Mouse (Mus musculus) urinary bladder, adult 18-20 months (tissue): ENCODE measurements around the gene Pemt.

Experiments used
- DNase-seq, 2 experiments: peaks; one replicate each; pipeline ENCODE4 v3.0.0; 2022; ENCODE audit warnings: low spot score in 2 of 2, mixed read lengths in 2 of 2

Pemt gene

DNA sequence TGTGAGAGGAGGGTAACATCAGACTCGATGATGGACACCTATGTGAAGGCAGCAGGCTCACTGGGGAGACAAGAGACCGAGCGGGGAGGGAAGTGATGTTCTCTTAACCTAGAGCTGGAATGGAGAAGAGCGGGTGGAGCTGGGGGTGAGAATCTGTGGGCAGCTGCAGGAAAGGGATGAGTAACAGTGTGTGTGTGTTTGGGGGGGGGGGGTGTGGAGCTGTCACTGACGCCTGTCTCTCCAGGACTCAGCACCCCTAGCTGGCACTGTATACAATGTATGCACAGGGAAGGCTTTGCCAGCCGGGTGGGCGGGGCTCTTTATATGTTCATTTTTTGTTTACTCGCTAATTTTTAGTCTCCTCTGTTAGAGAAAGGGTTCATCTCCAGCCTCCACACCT, 42.5 kb downstream of the Pemt start:
- no peak for DNase-seq

DNA sequence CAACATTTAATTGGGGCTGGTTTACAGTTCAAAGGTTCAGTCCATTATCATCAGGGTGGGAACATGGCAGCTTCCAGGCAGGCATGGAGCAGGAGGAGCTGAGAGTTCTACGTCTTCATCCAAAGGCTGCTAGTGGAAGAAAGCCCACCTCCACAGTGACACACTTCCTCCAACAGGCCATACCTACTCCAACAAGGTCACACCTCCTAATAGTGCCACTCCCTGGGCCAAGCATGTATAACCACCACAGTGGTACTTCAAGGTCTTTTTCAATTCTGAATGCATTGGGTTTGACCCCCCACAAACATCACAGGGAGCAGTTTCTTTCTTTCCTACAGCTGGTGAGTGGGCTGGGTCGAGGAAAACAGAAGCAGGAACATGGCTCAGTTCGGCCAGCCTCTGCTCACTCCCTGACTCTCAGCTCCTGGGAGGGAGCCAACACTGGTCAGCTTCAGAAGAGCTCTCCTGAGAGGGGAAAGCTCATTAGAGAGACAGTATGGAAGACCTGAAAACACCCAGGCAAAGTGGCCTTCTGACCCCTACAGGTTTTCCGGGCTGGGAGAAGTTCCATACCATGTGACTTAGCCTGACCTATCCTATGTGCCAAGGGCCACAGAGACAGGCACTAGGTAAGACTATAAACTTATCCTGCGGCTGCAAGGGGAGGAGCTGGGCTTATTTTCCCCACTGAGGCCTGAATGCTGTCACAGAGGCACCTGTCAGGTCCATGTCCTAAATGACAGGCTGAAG, 44.9 kb downstream of the Pemt start:
- no peak for DNase-seq

- no peak for DNase-seq
These were observed 52.0 kb downstream of the Pemt start for GRCm38 (mm10) chr11:59994318-59994717.

DNA sequence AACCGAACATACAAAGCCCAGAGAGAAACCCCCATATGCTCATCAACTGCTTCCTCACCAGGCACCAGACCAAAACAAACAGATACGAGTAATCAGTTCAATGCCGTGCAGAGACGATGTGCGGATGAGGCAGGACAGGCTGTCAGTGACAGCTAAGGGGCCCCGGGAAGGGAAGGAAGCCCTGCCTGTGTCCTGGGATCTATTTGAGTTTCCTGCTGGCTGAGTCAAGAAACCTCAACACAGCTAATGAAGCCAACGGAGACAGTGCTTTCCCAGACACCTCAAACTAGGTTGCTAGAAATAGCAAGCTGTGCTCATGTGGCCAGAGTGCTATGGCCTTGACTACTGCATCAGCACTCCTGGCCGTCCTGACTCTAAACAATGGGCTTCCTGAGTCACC, 54.9 kb downstream of the Pemt start:
- DNase-seq, result no peak

GRCm38 (mm10) chr11:59989406-59989805, 56.9 kb downstream of the Pemt start:
- DNase-seq, result no peak

DNA sequence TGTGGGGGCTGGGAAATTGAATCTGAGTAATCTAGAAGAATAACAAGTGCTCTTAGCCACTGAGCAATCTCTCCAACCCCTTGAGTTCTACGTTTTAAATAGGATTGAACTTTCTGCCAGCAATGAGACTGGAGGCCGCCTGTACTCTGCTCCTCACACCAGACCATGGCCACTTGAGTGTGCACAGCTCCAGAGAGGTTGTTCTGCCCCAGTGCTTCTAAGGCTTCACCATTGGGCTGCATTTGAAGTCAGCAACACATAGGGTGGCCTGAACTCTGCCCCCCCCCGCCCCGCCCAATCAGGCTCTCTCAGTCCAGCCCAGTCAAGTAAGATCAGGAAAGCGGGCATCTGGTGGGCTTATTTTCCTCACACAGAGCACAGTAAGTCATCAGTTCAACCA, 68.5 kb downstream of the Pemt start:
- no peak for DNase-seq

GRCm38 (mm10) chr11:59975241-59975640, 71.0 kb downstream of the Pemt start:
- no peak for DNase-seq

DNA sequence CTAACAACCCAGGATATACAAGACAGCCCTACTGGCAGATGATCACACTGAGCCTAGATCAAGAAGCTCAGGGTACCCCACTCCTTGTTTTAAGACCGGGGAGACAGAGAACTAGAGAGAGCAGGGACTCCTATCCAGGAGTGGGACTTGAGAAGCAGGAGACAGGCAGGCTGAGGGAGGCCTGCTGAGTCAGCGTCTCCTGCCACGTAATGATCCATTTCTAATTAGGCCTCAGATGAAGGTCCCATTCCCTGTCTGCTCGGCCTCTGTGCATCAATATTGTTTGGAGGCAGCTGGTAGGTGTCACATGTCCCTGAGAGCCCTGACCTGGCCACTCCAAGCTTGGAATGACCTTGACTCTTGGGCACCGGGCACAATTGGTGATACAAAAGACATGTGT, 72.9 kb downstream of the Pemt start:
- no peak for DNase-seq

DNA sequence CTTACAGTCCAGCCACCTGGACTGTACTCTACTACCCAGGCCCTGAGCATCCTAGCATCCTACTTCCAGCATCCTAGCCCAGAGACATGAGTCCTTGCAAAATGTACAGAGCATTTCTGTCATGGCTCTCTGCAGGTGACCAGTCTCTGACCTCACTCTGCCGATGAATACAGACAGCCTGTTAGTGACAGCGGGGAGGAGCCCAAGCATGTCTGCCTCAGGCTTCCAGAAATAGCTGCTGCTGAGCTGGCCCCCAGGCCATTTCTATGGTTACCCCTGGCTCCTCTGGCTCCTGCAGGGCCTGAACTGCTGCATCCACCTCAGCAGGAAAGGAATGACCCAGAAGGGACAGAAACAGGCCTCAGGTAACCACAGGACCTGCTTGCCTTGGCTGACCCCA, 74.6 kb downstream of the Pemt start:
- DNase-seq, result no peak

DNA sequence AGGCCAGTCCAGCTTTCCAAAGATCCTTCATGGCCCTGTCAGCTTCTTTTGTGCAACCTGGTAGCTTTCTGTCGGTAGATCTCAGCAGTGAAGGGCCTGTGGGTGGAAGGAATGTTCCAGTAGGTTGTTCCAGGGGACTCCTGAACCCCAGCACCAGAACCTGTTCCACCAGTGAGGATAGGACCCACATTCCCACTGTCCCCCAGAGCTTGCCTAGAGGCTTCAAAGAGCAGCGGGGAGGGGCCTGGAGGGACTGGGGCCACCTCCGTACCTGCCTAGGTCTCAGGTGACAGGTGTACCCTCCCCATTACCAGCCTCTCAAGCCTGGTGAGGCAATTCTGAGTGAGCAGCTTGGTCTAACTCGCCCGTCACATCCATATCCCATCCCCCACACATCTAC, 75.5 kb downstream of the Pemt start:
- no peak for DNase-seq

DNA sequence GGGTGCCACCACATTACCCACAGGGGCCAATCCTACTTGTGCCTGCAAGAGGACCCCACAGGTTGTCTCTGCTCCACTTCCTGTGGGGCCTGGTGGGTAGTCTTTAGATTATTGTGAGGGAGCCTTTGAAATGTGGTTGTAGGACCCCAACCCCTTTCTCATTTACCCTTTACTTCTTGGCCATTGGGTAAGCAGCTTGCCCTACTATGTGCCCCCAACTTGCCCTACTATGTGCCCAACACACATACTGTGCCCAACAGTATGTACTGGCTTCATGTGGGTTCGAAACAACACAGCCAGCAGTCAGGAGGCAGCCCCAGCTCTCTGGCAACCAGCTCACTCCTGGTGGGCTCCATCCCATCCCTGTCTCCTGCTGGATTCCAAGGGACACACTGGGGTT, 78.5 kb downstream of the Pemt start:
- no peak for DNase-seq

DNA sequence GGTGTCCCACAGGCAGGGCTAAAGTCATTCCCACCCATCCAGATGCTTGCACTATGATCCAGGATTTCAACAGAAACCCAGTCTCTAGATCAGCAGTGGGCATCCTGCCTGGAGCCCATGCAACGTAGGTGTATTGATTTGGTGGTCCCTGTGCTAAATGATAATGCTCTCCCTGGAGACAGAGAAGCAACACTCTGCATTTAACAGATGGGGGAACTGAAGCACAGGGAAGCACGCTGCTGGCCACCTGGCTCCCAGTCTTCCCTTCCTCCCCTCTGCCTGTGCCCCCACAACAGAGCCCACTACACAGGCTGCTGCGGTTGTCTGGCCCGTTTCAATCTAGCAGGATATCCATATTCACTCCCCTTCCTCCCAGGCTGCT, 80.2 kb downstream of the Pemt start:
- no peak for DNase-seq

- DNase-seq, result peak; percentile 61 to 82
These were observed 80.8 kb downstream of the Pemt start for GRCm38 (mm10) chr11:59965227-59966101.

GRCm38 (mm10) chr11:59964818-59965217, 81.5 kb downstream of the Pemt start, which contains the start of gene Rasd1:
TSS of gene Rasd1 (minus strand) at chr11:59964944.
- DNase-seq, result peak; percentile 78 to 84

DNA sequence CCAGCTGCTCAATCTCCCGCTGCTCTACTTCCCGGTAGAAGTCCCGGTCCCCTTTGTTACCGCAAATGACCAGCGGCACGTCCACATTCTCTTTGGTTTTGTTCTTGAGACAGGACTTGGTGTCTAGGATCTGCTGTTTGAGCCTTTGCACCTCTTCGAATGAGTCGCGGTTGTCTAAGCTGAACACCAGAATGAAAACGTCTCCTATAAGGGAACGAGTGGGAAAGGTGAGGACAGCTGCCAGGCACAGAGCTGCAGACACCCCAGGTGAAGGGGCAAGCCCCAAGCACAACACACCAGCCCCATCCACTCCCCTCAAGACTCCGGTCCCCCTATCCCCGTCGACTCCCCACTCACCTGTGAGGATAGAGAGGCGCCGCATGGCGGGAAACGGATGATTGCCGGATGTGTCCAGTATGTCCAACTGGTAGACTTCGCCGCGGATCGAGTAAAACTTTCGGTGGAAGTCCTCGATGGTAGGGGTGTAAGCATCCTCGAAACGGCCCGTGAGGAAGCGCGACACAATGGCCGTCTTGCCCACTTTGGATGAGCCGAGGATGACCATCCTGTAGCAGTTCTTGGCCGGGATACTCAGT, 82.0 kb downstream of the Pemt start:
- peak; percentile 19 to 38 for DNase-seq

DNA sequence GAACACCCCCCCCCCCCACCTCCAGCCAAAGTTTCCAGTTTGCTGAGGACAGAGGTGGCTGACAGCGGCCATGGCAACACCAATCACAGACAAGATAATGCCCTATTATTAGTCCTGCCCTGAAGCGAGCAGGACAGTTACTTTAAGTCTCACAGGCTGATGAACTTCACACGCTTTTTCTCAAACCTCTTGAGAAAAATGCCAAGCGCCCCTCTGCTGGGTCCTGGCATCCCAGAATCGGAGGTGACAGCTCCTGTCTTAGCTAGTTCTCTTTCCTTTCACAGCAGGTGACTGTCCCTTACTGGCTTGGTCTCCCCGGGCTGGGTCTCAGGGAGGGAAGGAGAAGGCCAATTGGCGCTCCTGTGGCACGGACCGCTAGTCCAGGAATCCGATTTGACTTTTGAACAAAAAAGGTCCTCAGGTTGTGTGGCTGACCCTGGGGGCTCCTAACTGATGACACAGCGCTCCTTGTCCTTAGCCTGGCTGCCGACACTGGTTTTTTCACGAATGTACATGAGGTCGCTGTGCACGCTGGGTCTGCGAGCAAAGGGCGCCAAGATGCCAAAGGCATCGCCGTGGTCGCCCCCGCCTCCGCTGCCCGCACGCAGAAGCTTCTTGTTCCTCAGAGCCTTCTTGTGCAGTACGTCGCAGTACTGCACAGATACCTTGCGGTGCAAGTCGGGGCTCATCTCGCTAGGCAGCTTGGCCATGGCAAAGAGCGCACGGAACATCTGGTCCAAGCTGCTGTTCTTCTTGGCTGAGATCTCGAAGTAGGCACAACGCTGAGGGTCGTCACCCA, 82.7 kb downstream of the Pemt start:
- peak in 1 of 2 experiments; percentile 14 for DNase-seq

- DNase-seq, result no peak
These were observed 83.7 kb downstream of the Pemt start for GRCm38 (mm10) chr11:59962590-59962989.

DNA sequence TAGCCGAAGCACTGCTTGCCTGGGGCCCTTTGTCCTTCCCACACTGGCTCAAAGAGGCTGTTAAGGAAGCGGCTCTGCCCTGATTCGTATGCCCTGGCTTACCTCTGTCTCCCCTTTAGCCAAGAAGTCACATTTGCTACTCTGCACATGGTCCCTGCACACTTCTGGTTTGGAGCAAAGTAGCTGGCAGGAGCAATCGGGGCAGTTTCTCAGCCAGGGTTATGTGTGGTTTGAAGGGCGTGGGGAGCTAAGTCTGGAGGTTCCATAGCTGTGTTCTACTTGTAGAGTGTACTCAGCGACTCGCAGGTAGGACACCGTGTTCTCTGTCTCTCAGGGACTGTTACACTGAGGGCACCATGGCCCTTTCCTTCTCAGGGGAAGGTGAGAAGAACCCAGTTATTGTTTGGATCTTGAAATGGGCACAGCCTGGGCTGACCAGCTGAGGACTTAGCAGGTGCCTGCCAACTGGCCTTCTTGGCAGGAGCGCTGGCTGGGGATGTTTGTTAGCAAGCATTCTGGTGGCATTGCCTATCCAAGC, 84.9 kb downstream of the Pemt start:
- DNase-seq, result no peak

- DNase-seq, result no peak
These were observed 85.6 kb downstream of the Pemt start for GRCm38 (mm10) chr11:59960476-59961337.

DNA sequence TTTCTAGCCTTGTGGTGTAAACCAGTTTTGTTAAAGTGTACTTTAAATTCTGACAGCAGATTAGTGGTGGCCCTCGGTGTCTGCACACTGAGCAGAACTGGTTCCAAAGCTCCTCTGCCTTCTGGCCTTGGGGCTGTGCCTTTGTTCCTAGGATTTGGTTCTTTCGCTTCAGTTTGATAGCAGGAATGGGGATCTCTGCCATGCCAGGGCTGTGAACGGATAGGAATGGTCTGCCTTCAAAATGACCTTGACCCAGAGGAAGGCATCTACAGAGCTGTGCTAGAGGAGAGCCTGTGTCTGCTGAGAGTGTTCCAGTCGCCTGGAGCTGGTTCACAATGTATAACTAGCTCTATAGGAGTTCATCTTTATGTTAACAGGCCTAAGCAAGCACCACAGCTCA, 86.8 kb downstream of the Pemt start:
- DNase-seq, result no peak

- DNase-seq, result no peak
These were observed 89.5 kb downstream of the Pemt start for GRCm38 (mm10) chr11:59956749-59957148.
